Mouse (Mus musculus) small intestine, adult 2 months (tissue): Measurements from ENCODE around the gene Nfib.

Source experiments
- CTCF ChIP-seq: fragments of 200-500 bp; IDR thresholded peaks from 2 replicates; pipeline ENCODE4 v1.5.1; 2012; ENCODE audit warnings: low read depth, mild to moderate bottlenecking, control low read depth, inconsistent platforms, low read length, moderate library complexity, mixed read lengths; ENCODE audit not compliant: insufficient replicate concordance, insufficient read length; ENCODE audit errors: extremely low read depth
- POLR2A ChIP-seq: fragments of 200-500 bp; IDR thresholded peaks from 2 replicates; pipeline ENCODE4 v1.6.1; 2012; ENCODE audit warnings: low read depth, mild to moderate bottlenecking, control low read depth, inconsistent platforms, low read length, moderate library complexity

DNA sequence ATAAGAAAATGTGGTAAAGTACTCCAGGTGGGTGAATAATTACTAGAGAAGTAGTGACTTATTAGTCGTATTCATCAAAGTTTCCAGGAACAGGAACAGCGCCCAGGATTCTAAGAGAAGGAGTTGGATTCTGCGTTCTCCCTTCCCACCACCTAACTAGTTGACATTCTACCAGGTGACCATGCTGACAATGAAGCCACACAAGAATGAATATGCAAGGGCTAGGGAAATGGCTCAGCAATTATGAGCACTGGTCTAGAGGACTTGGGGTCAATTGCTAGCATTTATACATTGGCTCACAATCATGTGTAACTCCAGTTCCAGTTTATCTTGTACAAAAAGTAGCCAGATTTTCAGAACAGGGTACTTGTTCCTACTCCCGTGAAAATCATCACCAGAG, 334.1 kb downstream of the Nfib start:
- no peak for TF ChIP-seq POLR2A
- TF ChIP-seq CTCF: no peak
